Mouse (Mus musculus) spleen, postnatal 10 days (tissue): ENCODE results near the gene Zmiz2.
"Not testable (repeated sequence)": the region's sequence is repeated elsewhere in the genome, so short reads cannot be mapped to it uniquely, and the experiment has no call there.

ENCODE experiments used
- DNase-seq, 2 experiments: peaks; one replicate each; pipeline ENCODE4 v3.0.0; 2021 to 2022; ENCODE audit warnings: low spot score in 2 of 2

Gene Zmiz2

GRCm38 (mm10) chr11:6388726-6389413, at the start of gene Zmiz2:
Gene Zmiz2, plus strand, starts transcription at chr11:6389074.
- DNase-seq, result peak; percentile 97 to 99

DNA sequence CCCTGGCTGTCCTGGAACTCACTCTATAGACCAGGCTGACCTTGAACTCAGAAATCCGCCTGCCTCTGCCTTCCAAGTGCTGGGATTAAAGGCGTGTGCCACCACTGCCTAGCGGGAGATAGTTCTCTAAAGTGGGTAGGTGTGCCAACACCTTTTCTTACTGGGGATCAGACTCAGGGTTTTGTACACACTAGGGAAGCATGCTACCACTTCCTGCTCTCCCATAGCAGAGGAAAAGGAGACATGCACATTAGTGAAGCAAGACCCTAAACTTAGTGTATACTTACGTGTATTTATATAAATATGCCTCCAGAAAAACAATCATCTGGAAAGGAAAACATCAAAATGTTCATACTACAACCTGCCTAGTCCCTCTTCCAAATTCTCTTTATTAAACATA, 42.9 kb upstream of the Zmiz2 start:
- no peak for DNase-seq

DNA sequence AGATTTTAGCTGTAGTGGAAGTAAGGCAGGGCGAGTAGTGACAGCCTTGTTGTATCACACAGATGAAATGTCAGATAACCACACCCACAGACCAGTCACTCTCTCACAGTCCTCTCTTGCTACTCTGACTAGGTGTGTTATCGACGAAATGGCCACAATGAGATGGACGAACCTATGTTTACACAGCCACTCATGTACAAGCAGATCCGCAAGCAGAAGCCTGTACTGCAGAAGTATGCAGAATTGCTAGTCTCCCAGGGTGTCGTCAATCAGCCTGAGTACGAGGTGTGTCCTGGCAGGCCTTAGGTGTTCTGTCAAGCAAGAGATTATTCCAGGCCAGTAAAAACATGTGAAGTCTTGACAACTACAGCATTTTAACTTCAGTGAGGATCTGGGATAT, 41.9 kb upstream of the Zmiz2 start:
- DNase-seq, result no peak

DNA sequence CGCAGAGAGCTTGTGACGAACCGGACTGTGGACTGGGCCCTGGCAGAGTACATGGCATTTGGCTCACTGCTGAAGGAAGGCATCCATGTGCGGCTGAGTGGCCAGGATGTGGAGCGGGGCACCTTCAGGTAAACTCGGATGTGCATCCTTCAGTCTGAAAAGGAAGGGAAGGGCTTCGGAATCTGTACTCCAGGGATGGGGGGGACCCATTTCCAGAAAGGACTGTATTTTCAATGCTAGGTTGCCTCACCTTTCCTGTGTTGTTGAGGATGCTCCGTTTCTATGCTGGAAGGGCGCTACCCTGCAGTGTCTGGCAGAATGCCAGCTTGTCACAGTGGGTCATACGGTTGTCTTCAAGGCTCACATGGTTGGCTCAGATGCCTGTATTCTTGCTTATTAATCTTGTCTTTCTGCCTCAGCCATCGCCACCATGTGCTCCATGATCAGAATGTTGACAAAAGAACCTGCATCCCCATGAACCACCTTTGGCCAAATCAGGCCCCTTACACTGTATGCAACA, 40.1 kb upstream of the Zmiz2 start:
- no peak for DNase-seq

GRCm38 (mm10) chr11:6349586-6349985, 39.3 kb upstream of the Zmiz2 start:
- DNase-seq, result no peak

DNA sequence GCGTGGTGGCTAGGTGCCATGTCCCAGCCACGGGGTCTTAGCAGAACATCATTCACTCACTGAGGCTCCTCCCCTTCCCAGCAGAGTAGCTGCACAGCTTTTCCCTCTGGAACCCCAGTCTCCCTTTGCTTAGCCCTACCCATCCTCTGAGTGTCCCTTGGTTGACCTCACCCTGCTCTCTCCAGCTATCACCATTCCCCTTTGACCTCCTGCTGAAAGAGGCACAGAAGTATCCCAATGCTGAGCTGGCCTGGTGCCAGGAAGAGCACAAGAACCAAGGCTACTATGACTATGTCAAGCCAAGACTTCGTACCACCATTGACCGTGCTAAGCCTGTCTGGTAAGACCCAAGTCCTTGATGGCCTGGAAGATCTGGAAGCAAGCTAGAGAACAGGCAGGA, 33.8 kb upstream of the Zmiz2 start:
- DNase-seq, result no peak

DNA sequence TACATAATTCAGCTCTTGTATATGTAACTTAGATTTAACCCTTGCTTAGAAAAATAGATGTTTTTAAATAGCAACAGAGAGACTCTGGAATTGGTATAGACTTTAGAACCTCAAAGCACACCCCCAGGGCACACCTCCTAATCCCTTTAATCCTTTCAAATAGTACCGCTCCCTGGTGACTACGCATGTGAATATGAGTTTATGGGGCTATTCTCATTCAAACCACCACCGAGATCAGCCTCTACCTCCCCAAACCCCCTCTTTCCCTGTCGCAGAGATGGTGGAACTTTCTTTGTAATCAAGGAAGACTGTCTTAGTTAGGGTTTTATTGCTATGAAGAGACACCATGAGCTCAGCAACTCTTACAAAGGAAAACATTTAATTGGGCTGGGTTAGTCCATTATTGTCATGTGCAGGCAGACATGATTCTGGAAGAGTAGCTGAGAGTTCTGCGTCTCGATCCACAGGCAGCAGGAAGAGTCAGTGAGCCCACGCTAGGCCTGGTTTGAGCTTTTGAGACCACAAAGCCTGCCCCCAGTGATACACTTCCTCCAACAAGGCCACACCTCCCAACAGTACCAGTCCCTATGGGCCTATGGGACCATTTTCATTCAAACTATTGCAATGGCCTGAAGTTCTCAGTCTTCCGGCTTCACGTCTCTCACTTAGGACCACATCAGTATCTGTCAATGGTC, 24.1 kb upstream of the Zmiz2 start:
- DNase-seq, result no peak

GRCm38 (mm10) chr11:6365885-6366284, 23.0 kb upstream of the Zmiz2 start:
- DNase-seq, result peak; percentile 54 to 84

GRCm38 (mm10) chr11:6366434-6366833, 22.4 kb upstream of the Zmiz2 start:
- no peak for DNase-seq

GRCm38 (mm10) chr11:6367156-6367555, 21.7 kb upstream of the Zmiz2 start:
- no peak for DNase-seq

- DNase-seq, result not testable (repeated sequence)
Observed at GRCm38 (mm10) chr11:6367986-6368385, 20.9 kb upstream of the Zmiz2 start.

GRCm38 (mm10) chr11:6371376-6372155, 17.3 kb upstream of the Zmiz2 start:
- no peak for DNase-seq

DNA sequence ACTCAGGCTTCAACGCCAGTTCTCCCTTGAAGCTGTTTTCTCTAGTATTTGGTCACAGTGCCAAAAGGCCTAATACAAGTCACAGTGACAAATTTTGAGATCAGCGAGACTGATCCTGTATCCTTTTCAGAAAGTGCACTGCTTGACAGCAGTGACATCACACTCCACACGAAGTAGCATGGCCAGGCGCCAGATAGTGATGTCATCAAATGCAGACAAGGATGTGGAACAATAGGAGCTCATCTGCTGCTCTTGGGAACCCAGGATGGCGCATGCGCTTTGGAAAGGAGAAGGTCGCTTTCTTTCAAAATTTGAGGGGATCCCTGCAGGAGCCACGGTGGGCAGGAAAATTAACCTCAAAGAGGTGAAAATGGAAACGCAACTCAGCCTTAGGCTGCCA, 16.1 kb upstream of the Zmiz2 start:
- no peak for DNase-seq

- DNase-seq, result no peak
Observed at GRCm38 (mm10) chr11:6380916-6381315, 8.0 kb upstream of the Zmiz2 start.

DNA sequence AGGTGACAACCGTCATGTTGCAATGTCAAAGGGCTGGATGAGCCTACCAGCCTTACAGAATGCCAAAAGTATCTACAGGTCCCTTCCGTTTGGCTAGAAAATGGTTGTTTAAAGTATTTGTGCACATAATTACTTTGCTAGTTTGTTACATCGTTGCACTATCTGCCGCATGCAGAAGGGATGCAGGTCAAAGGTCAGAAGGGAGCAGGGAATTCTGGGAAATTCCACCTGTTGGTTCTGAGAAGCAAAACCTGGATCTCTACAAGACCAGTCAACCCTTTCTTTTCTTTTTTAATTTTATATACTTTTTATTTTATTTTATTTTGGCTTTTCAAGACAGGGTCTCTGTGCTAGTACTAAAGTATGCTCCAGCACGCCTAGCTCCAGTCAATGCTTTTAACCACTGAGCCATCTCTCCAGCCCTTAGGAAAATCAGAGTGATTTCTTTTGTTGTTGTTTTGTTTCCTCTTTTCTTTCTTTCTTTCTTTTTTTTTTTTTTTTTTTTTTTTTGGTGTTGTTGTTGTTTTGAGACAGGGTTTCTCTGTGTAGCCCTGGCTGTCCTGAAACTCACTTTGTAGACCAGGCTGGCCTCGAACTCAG, 648 bp upstream of the Zmiz2 start:
- no peak for DNase-seq

- peak; percentile 53 to 55 for DNase-seq
Observed at GRCm38 (mm10) chr11:6389483-6389921, 628 bp downstream of the Zmiz2 start.

GRCm38 (mm10) chr11:6390376-6391053, 1.6 kb downstream of the Zmiz2 start:
- DNase-seq, result no peak

DNA sequence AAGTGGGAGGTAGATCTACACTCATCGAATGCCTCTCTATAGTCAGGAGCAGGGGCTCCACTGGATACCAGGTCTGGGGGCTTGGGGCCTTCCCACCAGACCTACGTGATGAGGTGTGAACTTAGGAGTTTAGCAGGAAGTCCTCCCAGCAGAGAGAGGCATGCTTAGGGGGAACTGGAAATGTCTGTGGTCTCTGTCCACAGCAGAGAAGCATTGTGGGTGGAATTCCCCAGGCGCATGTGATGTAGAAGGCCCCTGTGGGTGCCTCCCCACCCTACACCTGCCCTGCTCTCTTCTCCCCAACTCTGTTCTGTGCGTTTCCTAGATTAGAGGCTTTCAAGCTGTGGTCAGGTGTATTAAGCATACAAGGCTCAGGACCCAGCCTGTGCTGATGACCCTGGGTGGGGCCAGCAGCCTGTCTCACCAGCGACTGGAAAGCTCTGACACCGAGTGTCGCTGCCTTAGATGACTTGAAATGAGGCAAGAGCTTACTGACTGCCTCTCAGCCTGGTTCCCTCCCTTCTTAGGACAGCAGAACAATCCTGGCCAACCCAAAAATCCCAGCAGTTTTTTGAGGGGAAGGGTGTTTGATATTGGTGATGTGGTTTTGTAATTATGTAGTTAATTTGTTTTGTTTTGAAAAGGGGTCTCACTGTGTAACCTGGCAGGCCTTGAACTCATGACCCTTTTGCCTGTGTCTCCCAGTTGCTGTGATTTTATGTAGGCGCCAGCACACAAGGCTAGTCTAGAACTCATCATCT, 2.8 kb downstream of the Zmiz2 start:
- peak in 1 of 2 experiments; percentile 58 for DNase-seq

GRCm38 (mm10) chr11:6392857-6393256, 4.0 kb downstream of the Zmiz2 start:
- no peak for DNase-seq

DNA sequence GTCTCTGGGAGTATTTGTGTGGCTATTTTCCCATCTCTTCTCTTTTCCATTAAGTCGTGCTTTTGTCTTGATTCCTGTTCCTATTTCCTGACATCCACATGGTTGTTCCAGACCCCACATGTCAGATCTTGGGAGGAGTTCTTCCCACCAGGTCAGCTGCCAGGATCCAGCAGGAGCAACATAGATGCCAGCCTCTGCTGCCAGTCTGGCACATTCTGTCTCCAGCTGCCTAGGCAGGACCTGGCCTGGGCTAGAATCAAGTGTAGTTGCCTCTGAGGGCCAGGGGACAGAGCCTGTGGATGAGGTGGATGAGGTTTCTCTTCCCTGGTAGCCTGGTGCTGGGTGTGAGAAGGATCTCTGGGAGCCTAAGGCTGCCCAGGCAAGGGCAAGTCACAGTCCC, 5.0 kb downstream of the Zmiz2 start:
- no peak for DNase-seq

- no peak for DNase-seq
Observed at GRCm38 (mm10) chr11:6395565-6395964, 6.7 kb downstream of the Zmiz2 start.
